Mouse (Mus musculus): Measurements from ENCODE around the gene Aamp.

Gene Aamp

DNA sequence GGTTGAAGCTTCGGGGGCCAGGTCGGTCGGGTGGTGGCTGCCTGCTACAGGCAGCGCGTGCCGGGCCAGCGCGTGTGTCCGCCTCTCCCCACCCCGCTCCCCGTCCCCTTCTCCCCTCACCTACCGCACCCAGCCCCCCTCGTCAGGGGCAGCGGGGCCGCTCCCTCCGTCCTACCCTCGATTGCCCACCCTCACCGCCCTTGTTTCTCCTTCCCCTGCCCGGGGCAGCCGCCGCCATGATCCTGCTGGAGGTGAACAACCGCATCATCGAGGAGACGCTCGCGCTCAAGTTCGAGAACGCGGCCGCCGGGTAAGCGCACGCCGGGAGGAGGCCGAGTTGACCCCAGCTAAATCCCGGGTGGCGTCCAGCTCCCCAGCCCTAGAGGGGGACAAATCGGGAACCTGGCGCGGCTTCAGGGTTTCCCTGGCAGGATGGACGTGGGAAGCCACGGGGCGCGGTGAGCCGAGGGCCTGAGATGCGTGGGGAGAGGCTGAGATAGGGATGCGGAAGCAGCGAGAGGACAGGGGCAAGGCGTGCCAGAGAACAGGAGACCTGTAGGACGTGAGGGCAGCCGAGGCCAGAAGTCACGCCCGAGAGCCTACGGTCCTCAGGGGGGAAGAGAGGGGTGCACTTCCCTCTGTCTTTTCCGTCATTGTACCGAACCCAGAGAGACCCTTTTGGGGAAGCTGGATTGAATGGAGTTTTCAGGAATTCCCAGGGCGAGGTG is 47.8 kb downstream of the Aamp start:
- peak; percentile 43 for DNase-seq (ENCODE audit: low spot score)

DNA sequence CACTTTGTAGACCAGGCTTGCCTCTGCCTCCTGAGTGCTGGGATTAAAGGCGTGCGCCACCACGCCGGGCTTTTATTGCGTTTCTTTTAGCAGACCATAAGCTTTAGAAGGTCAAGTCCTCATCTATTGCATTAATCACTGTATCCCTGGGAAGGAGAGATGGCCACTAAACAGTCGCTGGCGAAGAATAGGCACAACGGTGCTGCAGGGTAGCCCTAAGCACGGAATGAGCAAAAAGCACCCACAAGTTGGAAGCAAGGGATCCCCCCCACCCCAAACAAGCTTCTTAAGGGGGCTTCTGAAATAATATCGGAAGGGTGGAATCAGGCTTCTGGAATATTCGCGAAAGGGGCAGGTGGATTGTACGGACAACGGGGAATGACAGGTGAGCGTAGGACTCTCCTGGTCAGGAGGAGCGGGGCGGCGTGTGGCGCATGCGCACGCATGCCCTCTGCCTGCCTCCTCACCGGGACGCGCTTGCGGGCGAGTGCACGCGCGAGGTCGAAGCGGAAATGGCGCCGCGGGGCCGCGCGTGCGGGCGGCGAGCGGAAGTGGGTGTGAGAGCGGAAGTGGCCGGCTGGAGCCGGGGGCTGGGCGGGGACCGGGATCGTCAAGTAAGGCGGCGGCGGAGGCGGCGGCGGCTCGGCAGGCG is 48.5 kb downstream of the Aamp start, which contains the start of gene Arpc2:
Gene Arpc2 (plus strand): TSS at position 147 of the 652 bp plus-strand sequence.
- peak; percentile 96 for DNase-seq (ENCODE audit: low spot score)

DNA sequence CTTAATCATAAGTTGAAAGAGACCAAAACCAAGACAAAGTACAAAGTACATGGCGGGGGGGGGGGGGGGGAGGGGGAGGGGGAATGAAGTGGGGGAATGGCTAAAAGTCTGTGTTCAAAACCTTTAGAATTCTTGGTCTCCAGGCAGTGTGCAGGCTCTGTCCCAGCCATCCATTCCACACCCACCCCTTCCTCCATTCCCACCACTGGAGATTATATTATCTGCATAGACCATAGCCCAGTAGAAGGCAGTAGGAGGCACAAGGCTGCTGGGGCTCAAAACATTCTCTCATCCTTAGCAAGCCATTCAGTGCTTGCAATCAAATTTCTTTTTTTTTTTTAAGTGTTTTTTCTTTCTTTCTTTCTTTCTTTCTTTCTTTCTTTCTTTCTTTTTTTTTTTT is 53.5 kb downstream of the Aamp start:
- no peak for DNase-seq (ENCODE audit: low spot score)

DNA sequence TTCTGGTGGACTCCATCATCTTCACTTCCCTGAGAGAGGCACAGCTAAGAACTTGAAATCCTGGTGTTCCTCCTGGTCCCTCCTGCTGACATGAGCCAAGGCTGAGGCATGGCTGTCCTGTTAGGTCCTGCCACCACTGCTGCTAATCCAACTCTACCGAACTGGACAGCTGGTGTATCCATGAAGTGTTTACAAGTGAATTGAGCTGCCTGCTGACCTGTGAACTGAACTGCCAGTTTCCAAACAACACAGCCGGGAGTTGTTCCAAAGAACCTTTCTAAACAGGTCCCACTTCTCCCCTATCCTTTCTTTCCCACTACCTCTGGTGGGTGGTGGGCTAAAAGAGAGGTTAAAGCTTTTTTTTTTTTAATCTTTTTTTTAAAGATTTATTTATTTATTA is 54.6 kb downstream of the Aamp start:
- no peak for DNase-seq (ENCODE audit: low spot score)

Data from urinary bladder, postnatal 25 days (tissue).